Mouse (Mus musculus) cerebellum, adult 8-10 months (tissue): ENCODE results near the gene Xpo6.

Source experiments
- DNase-seq: peaks from one replicate; pipeline ENCODE4 v3.0.0; 2022

Gene Xpo6

GRCm38 (mm10) chr7:126191471-126191870 is 8.8 kb downstream of the Xpo6 start:
- no peak for DNase-seq

GRCm38 (mm10) chr7:126189517-126189916 is 10.8 kb downstream of the Xpo6 start:
- DNase-seq: no peak

- DNase-seq: no peak
These were observed 14.3 kb downstream of the Xpo6 start for GRCm38 (mm10) chr7:126185999-126186398.

- DNase-seq: no peak
These were observed 16.7 kb downstream of the Xpo6 start for GRCm38 (mm10) chr7:126183583-126183982.

GRCm38 (mm10) chr7:126181487-126181886 is 18.8 kb downstream of the Xpo6 start:
- DNase-seq: no peak

GRCm38 (mm10) chr7:126180956-126181355 is 19.3 kb downstream of the Xpo6 start:
- DNase-seq: no peak

- DNase-seq: no peak
These were observed 21.5 kb downstream of the Xpo6 start for GRCm38 (mm10) chr7:126178804-126179203.

- no peak for DNase-seq
These were observed 24.3 kb downstream of the Xpo6 start for GRCm38 (mm10) chr7:126175999-126176398.

- DNase-seq: no peak
These were observed 24.8 kb downstream of the Xpo6 start for GRCm38 (mm10) chr7:126175456-126175855.

- no peak for DNase-seq
These were observed 25.4 kb downstream of the Xpo6 start for GRCm38 (mm10) chr7:126174863-126175262.

GRCm38 (mm10) chr7:126172001-126172400 is 28.3 kb downstream of the Xpo6 start:
- no peak for DNase-seq

GRCm38 (mm10) chr7:126168584-126168983 is 31.7 kb downstream of the Xpo6 start:
- no peak for DNase-seq

GRCm38 (mm10) chr7:126167426-126167825 is 32.9 kb downstream of the Xpo6 start:
- no peak for DNase-seq

GRCm38 (mm10) chr7:126166571-126166970 is 33.7 kb downstream of the Xpo6 start:
- no peak for DNase-seq

- no peak for DNase-seq
These were observed 42.1 kb downstream of the Xpo6 start for GRCm38 (mm10) chr7:126158238-126158637.

- no peak for DNase-seq
These were observed 44.6 kb downstream of the Xpo6 start for GRCm38 (mm10) chr7:126155746-126156145.

- DNase-seq: no peak
These were observed 45.6 kb downstream of the Xpo6 start for GRCm38 (mm10) chr7:126154731-126155130.

GRCm38 (mm10) chr7:126152324-126152723 is 48.0 kb downstream of the Xpo6 start:
- no peak for DNase-seq

GRCm38 (mm10) chr7:126146156-126146555 is 54.1 kb downstream of the Xpo6 start:
- DNase-seq: no peak

GRCm38 (mm10) chr7:126144364-126144763 is 55.9 kb downstream of the Xpo6 start:
- DNase-seq: no peak

GRCm38 (mm10) chr7:126137850-126138249 is 62.5 kb downstream of the Xpo6 start:
- DNase-seq: no peak

GRCm38 (mm10) chr7:126135391-126135790 is 64.9 kb downstream of the Xpo6 start:
- no peak for DNase-seq

GRCm38 (mm10) chr7:126134634-126135321 is 65.5 kb downstream of the Xpo6 start:
- DNase-seq: no peak

- no peak for DNase-seq
These were observed 72.6 kb downstream of the Xpo6 start for GRCm38 (mm10) chr7:126127673-126128072.

GRCm38 (mm10) chr7:126126502-126126901 is 73.8 kb downstream of the Xpo6 start:
- no peak for DNase-seq
